Mouse (Mus musculus) forebrain, embryonic 14.5 days (tissue): Measurements from ENCODE around the gene Ifngr2. TPM values are rescaled to one million over a fixed set of nuclear protein-coding genes. Genes with fewer than 3 reads are reported as not detected.

Experiments
- ATAC-seq: fragments of 200-750 bp; cut with Nextera tagmentation; 2 replicates; pipeline ENCODE4 v1.8.0; 2017; ENCODE audit warnings: mild to moderate bottlenecking, moderate library complexity
- DNase-seq: peaks from one replicate; pipeline ENCODE4 v3.0.0-alpha.2; 2015; ENCODE audit warnings: low spot score
- H3K27ac ChIP-seq: fragments of 300-500 bp; sonication (generic); 2 replicates; pipeline ENCODE4 v1.5.1; 2014; ENCODE audit warnings: low read depth, mild to moderate bottlenecking, control low read depth, low read length, moderate library complexity
- H3K27me3 ChIP-seq: fragments of 300-500 bp; sonication (generic); replicated peaks from 2 replicates; pipeline ENCODE4 v1.6.1; 2014; ENCODE audit warnings: low read length, control low read depth, mixed read lengths; ENCODE audit not compliant: control insufficient read depth, insufficient read depth
- H3K36me3 ChIP-seq: fragments of 300-500 bp; sonication (generic); 2 replicates; pipeline ENCODE4 v1.6.1; 2014; ENCODE audit warnings: low read length, control low read depth; ENCODE audit not compliant: control insufficient read depth, insufficient read depth
- H3K4me1 ChIP-seq: fragments of 300-500 bp; sonication (generic); 2 replicates; pipeline ENCODE4 v1.6.1; 2014; ENCODE audit warnings: antibody characterized with exemption, low read length, control low read depth; ENCODE audit not compliant: control insufficient read depth, insufficient read depth
- H3K4me2 ChIP-seq: fragments of 300-500 bp; sonication (generic); 2 replicates; pipeline ENCODE4 v1.6.1; 2014; ENCODE audit warnings: mild to moderate bottlenecking, control low read depth, low read length
- H3K4me3 ChIP-seq: fragments of 300-500 bp; sonication (generic); 2 replicates; pipeline ENCODE4 v1.5.1; 2014; ENCODE audit warnings: low read depth, low read length, control low read depth
- H3K9ac ChIP-seq: fragments of 300-500 bp; sonication (generic); 2 replicates; pipeline ENCODE4 v1.6.1; 2014; ENCODE audit warnings: mild to moderate bottlenecking, low read length, control low read depth, moderate library complexity
- H3K9me3 ChIP-seq: fragments of 300-500 bp; sonication (generic); replicated peaks from 2 replicates; pipeline ENCODE4 v1.6.1; 2016; ENCODE audit warnings: low read length, control low read depth, mixed read lengths; ENCODE audit not compliant: control insufficient read depth
- WGBS: fragments of 180-500 bp; shearing (Covaris S2); extraction: QIAGEN DNeasy Blood & Tissue Kit; methylation state at CpG from one replicate; pipeline ENCODE4 v1.1.7; 2014; 5-methylcytosine and 5-hydroxymethylcytosine counted together
- polyA plus RNA-seq: library from polyadenylated mRNA; unstranded; fragments of >200 nt; fragmentation: Nextera tagmentation; extraction: Ambion mirVana; gene quantifications from 2 replicates; pipeline ENCODE4 v1.2.1, GENCODE M21; 2014

Gene Ifngr2
- polyA plus RNA-seq, 1 experiment from 2014 or later, result 77.3 TPM

GRCm38 (mm10) chr16:91533097-91534001, 13.5 kb upstream of the Ifngr2 start:
- Histone ChIP-seq H3K4me1 (no peaks in the 10 kb centered on the region), H3K9me3 (no peaks in the 10 kb centered on the region), H3K4me3 (no peak overlapping the region), H3K4me2 (no peak overlapping the region), H3K36me3 (no peaks in the 10 kb centered on the region), H3K27ac (no peak overlapping the region), H3K9ac (no peak overlapping the region), H3K27me3 (no peaks in the 10 kb centered on the region)
- WGBS, result 78% methylated on average over 23 of the region's 23 CpGs
- ATAC-seq (no peak), DNase-seq (no peak)

- Histone ChIP-seq H3K27ac (no peak overlapping the region), H3K4me3 (no peak overlapping the region), H3K9me3 (no peaks in the 10 kb centered on the region), H3K4me1 (no peaks in the 10 kb centered on the region), H3K36me3 (no peaks in the 10 kb centered on the region), H3K27me3 (no peaks in the 10 kb centered on the region), H3K4me2 (no peak overlapping the region), H3K9ac (no peak overlapping the region)
- 55% methylated on average over 13 of the region's 13 CpGs for WGBS
- DNase-seq, result peak; percentile 75
- no peak for ATAC-seq
Observed at GRCm38 (mm10) chr16:91534477-91534876, 12.4 kb upstream of the Ifngr2 start.

- no peak for ATAC-seq
Observed at GRCm38 (mm10) chr16:91534888-91535287, 12.0 kb upstream of the Ifngr2 start.

GRCm38 (mm10) chr16:91536372-91536771, 10.5 kb upstream of the Ifngr2 start:
- Histone ChIP-seq H3K4me3 (no peak overlapping the region), H3K4me2 (no peak overlapping the region), H3K27ac (no peak overlapping the region), H3K9ac (no peak overlapping the region), H3K4me1 (no peaks in the 10 kb centered on the region), H3K27me3 (no peaks in the 10 kb centered on the region), H3K9me3 (no peaks in the 10 kb centered on the region), H3K36me3 (no peaks in the 10 kb centered on the region)
- ATAC-seq (no peak), DNase-seq (no peak)
- WGBS, result 95% methylated on average over 6 of the region's 6 CpGs

More at GRCm38 (mm10) chr16:91534888-91535287, 12.0 kb upstream of the Ifngr2 start:
- no peaks in the 10 kb centered on the region for H3K4me1 ChIP-seq
- no peaks in the 10 kb centered on the region for H3K9me3 ChIP-seq
- no peak overlapping the region for H3K9ac ChIP-seq
- H3K4me3 ChIP-seq, result no peak overlapping the region
- H3K36me3 ChIP-seq, result no peaks in the 10 kb centered on the region
- H3K27ac ChIP-seq, result no peak overlapping the region
- no peak overlapping the region for H3K4me2 ChIP-seq
- DNase-seq, result no peak
- 82% methylated on average over 6 of the region's 6 CpGs for WGBS
- H3K27me3 ChIP-seq, result no peaks in the 10 kb centered on the region

GRCm38 (mm10) chr16:91537065-91537464, 9.8 kb upstream of the Ifngr2 start:
- WGBS, result 78% methylated on average over 3 of the region's 3 CpGs
- Histone ChIP-seq H3K9me3 (no peaks in the 10 kb centered on the region), H3K4me1 (no peaks in the 10 kb centered on the region), H3K27ac (no peak overlapping the region), H3K27me3 (no peaks in the 10 kb centered on the region), H3K4me2 (no peak overlapping the region), H3K36me3 (no peaks in the 10 kb centered on the region), H3K9ac (no peak overlapping the region), H3K4me3 (no peak overlapping the region)
- ATAC-seq (no peak), DNase-seq (no peak)

- no peak for DNase-seq
- no peak overlapping the region for H3K4me2 ChIP-seq
Observed at GRCm38 (mm10) chr16:91538051-91538450, 8.8 kb upstream of the Ifngr2 start.

GRCm38 (mm10) chr16:91538513-91538912, 8.4 kb upstream of the Ifngr2 start:
- Histone ChIP-seq H3K9ac (no peak overlapping the region), H3K4me1 (no peaks in the 10 kb centered on the region), H3K27ac (no peak overlapping the region), H3K27me3 (no peaks in the 10 kb centered on the region), H3K4me2 (no peak overlapping the region), H3K36me3 (no peaks in the 10 kb centered on the region), H3K4me3 (no peak overlapping the region), H3K9me3 (no peaks in the 10 kb centered on the region)
- 78% methylated on average over 9 of the region's 9 CpGs for WGBS
- DNase-seq (no peak), ATAC-seq (no peak)

More at GRCm38 (mm10) chr16:91538051-91538450, 8.8 kb upstream of the Ifngr2 start:
- Histone ChIP-seq H3K4me3 (no peak overlapping the region), H3K36me3 (no peaks in the 10 kb centered on the region), H3K9ac (no peak overlapping the region), H3K27ac (no peak overlapping the region), H3K27me3 (no peaks in the 10 kb centered on the region), H3K9me3 (no peaks in the 10 kb centered on the region), H3K4me1 (no peaks in the 10 kb centered on the region)
- ATAC-seq, result no peak
- WGBS, result 80% methylated on average over 6 of the region's 6 CpGs

- Histone ChIP-seq H3K9ac (peak overlapping the region; percentile 22; the same call in 1 of the 2 replicates), H3K27me3 (no peaks in the 10 kb centered on the region), H3K4me3 (no peak overlapping the region), H3K9me3 (no peaks in the 10 kb centered on the region), H3K27ac (no peak overlapping the region), H3K4me1 (no peaks in the 10 kb centered on the region), H3K4me2 (peak overlapping the region; percentile 39), H3K36me3 (no peaks in the 10 kb centered on the region)
- WGBS, result 33% methylated on average over 10 of the region's 10 CpGs
- DNase-seq (peak; percentile 86), ATAC-seq (peak; percentile 85; the same call in 1 of the 2 replicates)
Observed at GRCm38 (mm10) chr16:91541573-91542081, 5.2 kb upstream of the Ifngr2 start.

GRCm38 (mm10) chr16:91543619-91544018, 3.3 kb upstream of the Ifngr2 start:
- no peaks in the 10 kb centered on the region for H3K4me1 ChIP-seq
- no peak overlapping the region for H3K27ac ChIP-seq
- no peaks in the 10 kb centered on the region for H3K27me3 ChIP-seq
- H3K9me3 ChIP-seq, result no peaks in the 10 kb centered on the region
- no peaks in the 10 kb centered on the region for H3K36me3 ChIP-seq
- ATAC-seq (no peak), DNase-seq (no peak)
- H3K4me2 ChIP-seq, result no peak overlapping the region
- 100% methylated on average over 1 of the region's 1 CpGs for WGBS
- H3K9ac ChIP-seq, result no peak overlapping the region
- H3K4me3 ChIP-seq, result no peak overlapping the region
